Mouse (Mus musculus) bone marrow macrophage, adult 2 months (primary cell): Measurements from ENCODE around the gene Myo10.

Experiments
- CTCF ChIP-seq: IDR thresholded peaks from 2 replicates; pipeline ENCODE4 v1.5.1; 2012; ENCODE audit warnings: low read depth, mild to moderate bottlenecking, low read length, moderate library complexity
- POLR2A ChIP-seq: IDR thresholded peaks from 2 replicates; pipeline ENCODE4 v1.6.1; 2012; ENCODE audit warnings: mild to moderate bottlenecking, low read depth, low read length, borderline replicate concordance

DNA sequence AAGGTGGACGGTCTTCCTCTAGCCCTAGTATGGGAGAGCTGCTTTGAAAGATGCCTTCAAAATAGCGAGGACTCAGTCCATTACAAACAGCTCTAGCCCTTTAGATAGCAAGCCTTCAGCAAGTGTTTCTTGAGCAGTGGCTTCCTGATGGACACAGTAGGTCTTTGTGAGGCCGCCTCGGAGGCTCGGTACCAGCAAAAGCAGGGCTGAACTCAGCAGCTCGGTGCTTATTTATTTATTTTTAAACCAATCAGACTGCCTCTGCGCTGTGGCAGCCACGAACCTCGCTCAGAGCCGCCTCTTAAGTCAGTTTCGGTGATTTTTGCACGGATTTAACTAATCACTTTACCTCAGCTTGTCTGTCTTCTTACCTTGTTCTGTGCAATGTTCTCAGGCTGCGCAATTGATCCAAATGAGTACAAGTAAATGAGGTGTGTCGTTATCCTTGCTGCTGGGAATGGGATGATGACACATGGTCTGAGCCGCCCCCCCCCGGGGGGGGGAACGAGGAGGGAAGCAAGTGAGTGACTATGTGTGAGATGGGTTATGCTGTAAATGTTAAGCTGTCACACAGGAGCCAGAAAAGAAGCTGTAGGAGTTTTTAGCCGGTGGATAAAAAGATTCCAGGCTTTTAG is 232.1 kb downstream of the Myo10 start:
- TF ChIP-seq CTCF = no peak
- TF ChIP-seq POLR2A = no peak
